30 mouse cellular contexts compared by ENCODE assay signal in the genomic region with DNA sequence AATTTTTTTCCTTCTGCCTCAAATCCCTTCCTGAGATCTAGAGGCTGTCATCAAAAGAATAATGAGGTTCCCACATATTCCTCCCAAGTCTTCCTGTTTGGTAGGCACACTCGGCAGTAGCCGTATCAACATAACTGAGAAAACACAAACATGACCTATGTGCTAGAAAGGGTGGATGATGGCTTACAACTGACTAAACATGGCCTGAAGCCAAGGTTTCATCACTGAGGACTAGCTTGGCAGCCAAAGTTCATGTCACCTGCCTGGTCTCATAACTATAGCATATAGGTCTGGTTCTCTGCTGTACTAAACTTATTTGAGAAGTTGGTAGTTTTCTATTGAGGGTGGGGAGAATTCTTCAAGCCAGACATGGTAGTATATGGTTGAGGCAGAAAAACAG. TPM values are rescaled to one million over a fixed set of nuclear protein-coding genes. Genes with fewer than 3 reads are reported as not detected.
DNase-seq lines count a peak whose midpoint lies in the region; ATAC-seq and TF ChIP-seq lines count a peak whose summit lies in the region.
"Had no signal": no experiment of that assay in that cellular context is flagged by ENCODE, and none has a peak within 500 bp of the region (broad histone marks: within the 10 kb centered on the region; RNA-seq: fewer than 3 reads in every experiment).

No protein-coding gene starts in this region.

- H3K36me3 ChIP-seq in intestine, postnatal 0 days (ENCODE audit: control insufficient read depth, insufficient read depth): no peaks in the 10 kb centered on the region
- no peaks in the 10 kb centered on the region; the same call in 1 of the 2 replicates for H3K36me3 ChIP-seq in liver, embryonic 16.5 days (ENCODE audit: control insufficient read depth, insufficient read depth)
- H3K36me3 ChIP-seq: heart, embryonic 13.5 days; lung, embryonic 15.5 days; midbrain, embryonic 12.5 days; neural tube, embryonic 12.5 days had no signal

- H3K27ac ChIP-seq in intestine, postnatal 0 days (ENCODE audit: low read depth, low read length): no peak overlapping the region
- no peak overlapping the region for H3K27ac ChIP-seq in liver, embryonic 16.5 days (ENCODE audit: low read length)
- H3K27ac ChIP-seq in layer of hippocampus, adult 2 months: no peak overlapping the region
- H3K27ac ChIP-seq: forebrain, embryonic 13.5 days; heart, embryonic 13.5 days; hindbrain, embryonic 14.5 days; lung, embryonic 15.5 days; midbrain, embryonic 12.5 days; neural tube, embryonic 12.5 days had no signal

- peak; percentile 25 for DNase-seq in adrenal gland, postnatal 10 days
- no peak for DNase-seq in adrenal gland, postnatal 25 days
- peak; percentile 35 for DNase-seq in kidney, postnatal 14 days
- DNase-seq in kidney, postnatal 10 days: no peak
- DNase-seq in layer of hippocampus, adult 2 months (ENCODE audit: low spot score in 2 of 2): no peak
- DNase-seq: adrenal gland, adult 8-10 months; cerebellum, adult 8-10 months; cerebellum, postnatal 36 days; gastrocnemius, postnatal 36 days; heart, postnatal 10 days; kidney, adult 8-10 months; kidney, postnatal 25 days; left cerebral cortex, postnatal 4 days; lung, postnatal 4 days; right cerebral cortex, adult 18-20 months; spleen, adult 18-20 months; thymus, adult 2 months; thymus, postnatal 36 days had no signal

- no peak overlapping the region for H3K4me3 ChIP-seq in intestine, postnatal 0 days (ENCODE audit: low read depth, low read length)
- no peak overlapping the region for H3K4me3 ChIP-seq in liver, embryonic 16.5 days (ENCODE audit: low read depth, low read length)
- no peak overlapping the region for H3K4me3 ChIP-seq in layer of hippocampus, adult 2 months
- H3K4me3 ChIP-seq: forebrain, embryonic 13.5 days; heart, embryonic 13.5 days; lung, embryonic 15.5 days; megakaryocyte, embryonic 14.5 days; midbrain, embryonic 12.5 days; myocyte; neural tube, embryonic 12.5 days had no signal

- no peak overlapping the region for H3K4me2 ChIP-seq in intestine, postnatal 0 days (replicated peaks; ENCODE audit: low read depth)
- H3K4me2 ChIP-seq in liver, embryonic 16.5 days (ENCODE audit: low read depth, low read length): no peak overlapping the region
- H3K4me2 ChIP-seq: forebrain, embryonic 13.5 days; heart, embryonic 13.5 days; hindbrain, embryonic 14.5 days; lung, embryonic 15.5 days; midbrain, embryonic 12.5 days; neural tube, embryonic 12.5 days had no signal

- no peaks in the 10 kb centered on the region for H3K27me3 ChIP-seq in intestine, postnatal 0 days (replicated peaks; ENCODE audit: control insufficient read depth, insufficient read depth, low read length)
- H3K27me3 ChIP-seq in liver, embryonic 16.5 days (ENCODE audit: control insufficient read depth, insufficient read depth, low read depth, low read length): no peaks in the 10 kb centered on the region
- H3K27me3 ChIP-seq: forebrain, embryonic 13.5 days; heart, embryonic 13.5 days; lung, embryonic 15.5 days; megakaryocyte, embryonic 14.5 days; midbrain, embryonic 12.5 days; neural tube, embryonic 12.5 days had no signal

- H3K9me3 ChIP-seq in intestine, postnatal 0 days (ENCODE audit: control insufficient read depth): no peaks in the 10 kb centered on the region
- H3K9me3 ChIP-seq in liver, embryonic 16.5 days (replicated peaks; ENCODE audit: control insufficient read depth, low read length): no peaks in the 10 kb centered on the region
- H3K9me3 ChIP-seq: forebrain, embryonic 13.5 days; heart, embryonic 13.5 days; lung, embryonic 15.5 days; megakaryocyte, embryonic 14.5 days; midbrain, embryonic 12.5 days; neural tube, embryonic 12.5 days had no signal

- peaks cover 3% of the 10 kb centered on the region for H3K4me1 ChIP-seq in intestine, postnatal 0 days (replicated peaks; ENCODE audit: control insufficient read depth, insufficient read depth, low read length)
- H3K4me1 ChIP-seq in liver, embryonic 16.5 days (ENCODE audit: control insufficient read depth, low read depth, low read length): no peaks in the 10 kb centered on the region; the same call in 1 of the 2 replicates
- H3K4me1 ChIP-seq: forebrain, embryonic 13.5 days; heart, embryonic 13.5 days; lung, embryonic 15.5 days; megakaryocyte, embryonic 14.5 days; midbrain, embryonic 12.5 days; neural tube, embryonic 12.5 days had no signal

- no peak for TF ChIP-seq CTCF in intestine, postnatal 0 days (IDR thresholded peaks at IDR 0.05; ENCODE audit: low read depth)
- no peak for TF ChIP-seq CTCF in layer of hippocampus, adult 2 months (conservative IDR thresholded peaks at IDR 0.05)

- H3K9ac ChIP-seq in intestine, postnatal 0 days (ENCODE audit: low read depth, low read length): no peak overlapping the region
- no peak overlapping the region for H3K9ac ChIP-seq in liver, embryonic 16.5 days (ENCODE audit: low read depth, low read length)
- H3K9ac ChIP-seq: forebrain, embryonic 13.5 days; heart, embryonic 13.5 days; hindbrain, embryonic 14.5 days; lung, embryonic 15.5 days; midbrain, embryonic 12.5 days; neural tube, embryonic 12.5 days had no signal

- WGBS in intestine, postnatal 0 days: 15% methylated on average over 2 of the region's 2 CpGs
- 58% methylated on average over 2 of the region's 2 CpGs for WGBS in liver, embryonic 16.5 days (ENCODE audit: insufficient replicate concordance)

- peak; percentile 59 for ATAC-seq in intestine, postnatal 0 days
- peak; percentile 85 for ATAC-seq in liver, embryonic 16.5 days (ENCODE audit: low read depth)
- no peak for ATAC-seq in activated CD4-positive, CD25-positive, alpha-beta regulatory T cell, adult 4 months
- ATAC-seq: forebrain, embryonic 13.5 days had no signal

RNA-seq across cellular contexts. Expression of gene Slc19a2, which starts 40.4 kb away (rescaled TPM):
- total RNA-seq in adrenal gland, postnatal 10 days (2021): 10 to 100 TPM; 16.4 to 19.2 TPM
- total RNA-seq in adrenal gland, postnatal 25 days (2021): 26.9 and 31.0 TPM in 2 replicates
- 5.0 and 5.1 TPM in 2 replicates for polyA plus RNA-seq in intestine, postnatal 0 days (2015; fragmentation: Nextera tagmentation; extraction: Ambion mirVana)
- polyA plus RNA-seq in liver, embryonic 16.5 days (2015; fragmentation: Nextera tagmentation; extraction: Ambion mirVana): 28.4 and 32.5 TPM in 2 replicates
- 10 to 100 TPM; 10.1 to 15.3 TPM for total RNA-seq in layer of hippocampus, adult 2 months (2021)
- 1 to 10 TPM; 2.1 to 2.7 TPM for polyA plus RNA-seq in activated CD4-positive, CD25-positive, alpha-beta regulatory T cell, adult 4 months (2017; shearing (Covaris generic))

RNA-seq across cellular contexts. Expression of gene F5, which starts 56.8 kb away (rescaled TPM):
- total RNA-seq in adrenal gland, postnatal 10 days (2021): 10 to 100 TPM; 25.2 to 49.6 TPM
- 12.9 and 17.4 TPM in 2 replicates for total RNA-seq in adrenal gland, postnatal 25 days (2021)
- 0.22 and 0.41 TPM in 2 replicates for polyA plus RNA-seq in intestine, postnatal 0 days (2015; fragmentation: Nextera tagmentation; extraction: Ambion mirVana)
- 15.3 and 19.1 TPM in 2 replicates for polyA plus RNA-seq in liver, embryonic 16.5 days (2015; fragmentation: Nextera tagmentation; extraction: Ambion mirVana)
- under 1 TPM; 0.37 to 0.92 TPM for total RNA-seq in layer of hippocampus, adult 2 months (2021)
- polyA plus RNA-seq in activated CD4-positive, CD25-positive, alpha-beta regulatory T cell, adult 4 months (2017; shearing (Covaris generic)): not detected
- total RNA-seq: MEL had no signal

Comparison
In these comparisons a context has a peak if more than half of its experiments do, and no peak if none do; other contexts are left out.
1. DNase-seq: peak in adrenal gland, postnatal 10 days (single experiment) and kidney, postnatal 14 days (single experiment); none in adrenal gland, postnatal 25 days (single experiment), kidney, postnatal 10 days (single experiment) and layer of hippocampus, adult 2 months (0 of 2).